Mouse (Mus musculus): ENCODE measurements around the gene Adamts4.

- no peak for TF ChIP-seq POLR2A (IDR thresholded peaks at IDR 0.05; ENCODE audit: extremely low read depth, insufficient read depth, low read length)
- TF ChIP-seq CTCF (IDR thresholded peaks at IDR 0.05; ENCODE audit: low read depth, low read length) = no peak
Measured at GRCm38 (mm10) chr1:171204249-171204644, 46.0 kb upstream of the Adamts4 start.

Data from liver, adult 2 months (tissue).